Mouse (Mus musculus) liver, embryonic 13.5 days (tissue): Measurements from ENCODE around the gene Pramel3. TPM values are rescaled to one million over a fixed set of nuclear protein-coding genes. Genes with fewer than 3 reads are reported as not detected.
"Not testable (repeated sequence)": the region's sequence is repeated elsewhere in the genome, so short reads cannot be mapped to it uniquely, and the experiment has no call there.

ENCODE experiments used
- ATAC-seq: fragments of 200-750 bp; cut with Nextera tagmentation; 2 replicates; pipeline ENCODE4 v1.8.0; 2017; ENCODE audit warnings: low read depth, mild to moderate bottlenecking, moderate number of reproducible peaks, moderate library complexity
- DNase-seq: peaks from one replicate; pipeline ENCODE4 v3.0.0; 2022
- H3K27ac ChIP-seq: fragments of 300-500 bp; sonication (generic); 2 replicates; pipeline ENCODE4 v1.5.1; 2015; ENCODE audit warnings: moderate library complexity, mild to moderate bottlenecking, inconsistent platforms
- H3K27me3 ChIP-seq: fragments of 300-500 bp; sonication (generic); 2 replicates; pipeline ENCODE4 v1.6.1; 2015; ENCODE audit warnings: mild to moderate bottlenecking, inconsistent platforms
- H3K36me3 ChIP-seq: fragments of 300-500 bp; sonication (generic); 2 replicates; pipeline ENCODE4 v1.6.1; 2015; ENCODE audit warnings: mild to moderate bottlenecking, inconsistent platforms
- H3K4me1 ChIP-seq: fragments of 300-500 bp; sonication (generic); replicated peaks from 2 replicates; pipeline ENCODE4 v1.6.1; 2015; ENCODE audit warnings: inconsistent platforms
- H3K4me2 ChIP-seq: fragments of 300-500 bp; sonication (generic); 2 replicates; pipeline ENCODE4 v1.6.1; 2015; ENCODE audit warnings: inconsistent platforms, mild to moderate bottlenecking, moderate library complexity
- H3K4me3 ChIP-seq: fragments of 300-500 bp; sonication (generic); replicated peaks from 2 replicates; pipeline ENCODE4 v1.5.1; 2015; ENCODE audit warnings: mild to moderate bottlenecking, inconsistent platforms
- H3K9ac ChIP-seq: fragments of 300-500 bp; sonication (generic); 2 replicates; pipeline ENCODE4 v1.6.1; 2015; ENCODE audit warnings: mild to moderate bottlenecking, inconsistent platforms
- H3K9me3 ChIP-seq: fragments of 300-500 bp; sonication (generic); replicated peaks from 2 replicates; pipeline ENCODE4 v1.6.1; 2016; ENCODE audit warnings: inconsistent platforms
- WGBS: fragments of 180-500 bp; shearing (Covaris S2); methylation state at CpG from one replicate; pipeline ENCODE4 v1.1.7; 2015; ENCODE audit not compliant: insufficient replicate concordance; 5-methylcytosine and 5-hydroxymethylcytosine counted together
- polyA plus RNA-seq: library from polyadenylated mRNA; unstranded; fragments of >200 nt; fragmentation: Nextera tagmentation; extraction: Ambion mirVana; gene quantifications from 2 replicates; pipeline ENCODE4 v1.2.1, GENCODE M21; 2015

Gene Pramel3
- not detected in 2 replicates for polyA plus RNA-seq

DNA sequence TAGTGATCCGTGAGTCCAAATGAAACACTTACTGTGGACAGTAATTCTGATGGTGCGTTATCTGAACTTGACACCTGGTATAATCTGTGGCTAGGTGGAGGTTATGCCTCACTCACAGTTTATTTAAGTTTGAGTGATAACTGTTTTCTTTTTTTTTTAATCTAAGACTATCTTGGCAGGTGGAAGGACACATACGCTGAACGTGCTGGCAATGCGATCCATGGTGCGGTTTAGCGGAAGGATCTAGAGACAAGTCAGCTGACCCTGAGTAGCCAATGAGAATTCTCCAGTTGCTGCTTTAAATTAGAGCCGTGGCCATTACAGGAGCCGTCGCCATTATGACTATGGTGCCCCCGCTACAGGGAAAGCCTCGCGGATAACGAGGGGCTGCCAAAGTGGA, at the start of gene Pramel3:
Gene Pramel3 (plus strand): TSS at position 301 of the 400 bp plus-strand sequence.
- H3K9me3 ChIP-seq, H3K4me2 ChIP-seq, H3K9ac ChIP-seq, H3K27me3 ChIP-seq, ATAC-seq, H3K4me1 ChIP-seq, DNase-seq, H3K36me3 ChIP-seq, H3K4me3 ChIP-seq, H3K27ac ChIP-seq: not testable (repeated sequence)
- WGBS = 80% methylated on average over 14 of the region's 14 CpGs

GRCm38 (mm10) chrX:135360685-135361084, 58.6 kb downstream of the Pramel3 start:
- WGBS = 35% methylated on average over 3 of the region's 6 CpGs
- DNase-seq, H3K27me3 ChIP-seq, H3K27ac ChIP-seq, H3K36me3 ChIP-seq, H3K9ac ChIP-seq, H3K4me1 ChIP-seq, ATAC-seq, H3K4me3 ChIP-seq, H3K9me3 ChIP-seq, H3K4me2 ChIP-seq: not testable (repeated sequence)

DNA sequence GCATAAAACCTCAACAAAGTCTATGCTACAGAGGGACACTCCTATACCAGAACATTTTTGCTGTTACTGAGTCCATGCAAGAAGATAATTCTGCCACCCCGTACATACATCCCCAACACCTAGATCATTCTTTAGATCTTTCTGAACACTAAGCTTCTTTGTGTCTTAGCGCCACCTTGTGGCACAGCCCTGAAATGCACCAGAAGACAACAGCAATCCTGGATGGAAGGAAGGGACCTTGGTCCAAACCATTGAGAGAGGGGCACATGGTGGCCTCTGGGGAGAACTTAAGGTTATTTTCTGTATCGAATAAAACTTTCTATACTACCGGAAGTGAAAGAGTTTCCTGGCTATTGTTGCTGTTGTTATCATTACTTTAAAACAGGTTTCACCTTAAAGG, 59.8 kb downstream of the Pramel3 start:
- not testable (repeated sequence) for H3K27ac ChIP-seq, DNase-seq, H3K4me2 ChIP-seq, H3K27me3 ChIP-seq, ATAC-seq, H3K9me3 ChIP-seq, H3K4me3 ChIP-seq, H3K9ac ChIP-seq, H3K4me1 ChIP-seq, H3K36me3 ChIP-seq
- WGBS = no CpG with 5 or more reads among the region's 4 CpGs

Other genes starting within 250 kb of the Pramel3 start
- gene Gm15023, start 124.7 kb upstream of the Pramel3 start, polyA plus RNA-seq = not detected in 2 replicates
- gene Tceal6, start 91.6 kb upstream of the Pramel3 start, polyA plus RNA-seq = 0.25 and 0.32 TPM in 2 replicates
- not detected in 2 replicates for gene Gm5128, start 71.0 kb downstream of the Pramel3 start, polyA plus RNA-seq
- not detected in 2 replicates for gene Gm7903, start 131.5 kb downstream of the Pramel3 start, polyA plus RNA-seq
- gene AV320801, start 192.3 kb downstream of the Pramel3 start, polyA plus RNA-seq = not detected in 2 replicates